Mouse (Mus musculus) heart, embryonic 14.5 days (tissue): ENCODE results near the gene Lmod1. TPM values are rescaled to one million over a fixed set of nuclear protein-coding genes. Genes with fewer than 3 reads are reported as not detected.

ENCODE experiments used
- ATAC-seq: fragments of 200-750 bp; cut with Nextera tagmentation; 2 replicates; pipeline ENCODE4 v1.8.0; 2017; ENCODE audit warnings: low read depth, moderate TSS enrichment; ENCODE audit not compliant: insufficient number of reproducible peaks, insufficient read depth, low FRiP score
- H3K27ac ChIP-seq, 2 experiments: fragments of 200-500 bp in 1 of 2; fragments of 300-500 bp in 1 of 2; sonication (generic) in 1 of 2; replicated peaks in 1 of 2; 2 replicates each; pipeline ENCODE4 v1.5.1; 2012 to 2014; ENCODE audit warnings: low read depth in 2 of 2, low read length in 2 of 2, control low read depth in 1 of 2, mild to moderate bottlenecking in 1 of 2, mixed read lengths in 1 of 2; ENCODE audit not compliant: control insufficient read depth in 1 of 2, insufficient read depth in 1 of 2
- H3K27me3 ChIP-seq: fragments of 300-500 bp; sonication (generic); 2 replicates; pipeline ENCODE4 v1.6.1; 2014; ENCODE audit warnings: mild to moderate bottlenecking, low read length, control low read depth; ENCODE audit not compliant: control insufficient read depth, insufficient read depth
- H3K36me3 ChIP-seq: fragments of 300-500 bp; sonication (generic); 2 replicates; pipeline ENCODE4 v1.6.1; 2014; ENCODE audit warnings: mild to moderate bottlenecking, control low read depth, low read length, mixed read lengths; ENCODE audit not compliant: control insufficient read depth, insufficient read depth
- H3K4me1 ChIP-seq, 2 experiments: fragments of 200-500 bp in 1 of 2; fragments of 300-500 bp in 1 of 2; sonication (generic) in 1 of 2; 2 replicates each; pipeline ENCODE4 v1.6.1; 2012 to 2014; ENCODE audit warnings: low read length in 2 of 2, control low read depth in 1 of 2, mixed read lengths in 1 of 2; ENCODE audit not compliant: control insufficient read depth in 2 of 2, insufficient read depth in 2 of 2
- H3K4me2 ChIP-seq: fragments of 300-500 bp; sonication (generic); 2 replicates; pipeline ENCODE4 v1.6.1; 2014; ENCODE audit warnings: mild to moderate bottlenecking, low read length
- H3K4me3 ChIP-seq, 2 experiments: fragments of 200-500 bp in 1 of 2; fragments of 300-500 bp in 1 of 2; sonication (generic) in 1 of 2; 2 replicates each; pipeline ENCODE4 v1.5.1; 2012 to 2014; ENCODE audit warnings: low read length in 2 of 2, mild to moderate bottlenecking in 2 of 2, control low read depth in 1 of 2, low read depth in 1 of 2, moderate library complexity in 1 of 2; ENCODE audit not compliant: control insufficient read depth in 1 of 2, insufficient read depth in 1 of 2
- H3K9ac ChIP-seq: fragments of 300-500 bp; sonication (generic); 2 replicates; pipeline ENCODE4 v1.6.1; 2014; ENCODE audit warnings: mild to moderate bottlenecking, low read length
- H3K9me3 ChIP-seq: fragments of 300-500 bp; sonication (generic); 2 replicates; pipeline ENCODE4 v1.6.1; 2016; ENCODE audit warnings: low read length, control low read depth; ENCODE audit not compliant: control insufficient read depth
- WGBS: fragments of 180-500 bp; shearing (Covaris S2); extraction: QIAGEN DNeasy Blood & Tissue Kit; methylation state at CpG from one replicate; pipeline ENCODE4 v1.1.7; 2014; 5-methylcytosine and 5-hydroxymethylcytosine counted together
- polyA plus RNA-seq: library from polyadenylated mRNA; unstranded; fragments of >200 nt; fragmentation: Nextera tagmentation; extraction: Ambion mirVana; gene quantifications from 2 replicates; pipeline ENCODE4 v1.2.1, GENCODE M21; 2014

Lmod1 gene
- polyA plus RNA-seq, result 0.51 and 1.2 TPM in 2 replicates

DNA sequence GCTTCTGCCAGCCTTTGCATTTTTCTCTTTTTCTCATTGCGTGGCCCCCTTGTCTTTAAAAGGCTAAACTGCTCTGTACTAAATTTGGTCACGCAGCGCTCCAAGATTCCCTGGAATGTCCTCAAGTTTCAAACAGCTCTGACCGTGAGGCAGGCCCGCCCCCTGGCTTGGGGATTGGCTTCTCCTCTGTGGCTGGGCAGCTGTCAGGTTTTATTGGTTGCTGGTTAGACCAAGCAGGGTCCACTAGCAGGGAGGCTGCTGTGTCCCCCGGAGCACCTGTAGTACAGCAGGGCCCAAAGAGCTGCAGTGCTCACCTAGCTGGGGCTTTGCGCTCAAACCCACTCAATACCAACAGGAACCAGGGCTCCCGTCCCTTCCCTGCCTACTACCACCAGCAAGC lies at the start of gene Lmod1:
Gene Lmod1 (plus strand): TSS at position 237 of the 400 bp plus-strand sequence.
- Histone ChIP-seq H3K4me3 (peak within 1 kb of the TSS; percentile 27), H3K9me3 (no peaks in the 10 kb centered on the region), H3K4me2 (peak within 1 kb of the TSS; percentile 53), H3K4me1 (peaks cover 3 to 4% of the 10 kb centered on the region in 2 experiments; a peak in 1 of 4 replicates), H3K36me3 (no peaks in the 10 kb centered on the region), H3K9ac (peak within 1 kb of the TSS; percentile 57), H3K27me3 (no peaks in the 10 kb centered on the region), H3K27ac (0 out of 4 replicates have a peak within 1 kb of the TSS, but pooled peaks of 1 of the 2 experiments have one; percentile 8)
- no peak for ATAC-seq
- 13% methylated on average over 8 of the region's 8 CpGs for WGBS

DNA sequence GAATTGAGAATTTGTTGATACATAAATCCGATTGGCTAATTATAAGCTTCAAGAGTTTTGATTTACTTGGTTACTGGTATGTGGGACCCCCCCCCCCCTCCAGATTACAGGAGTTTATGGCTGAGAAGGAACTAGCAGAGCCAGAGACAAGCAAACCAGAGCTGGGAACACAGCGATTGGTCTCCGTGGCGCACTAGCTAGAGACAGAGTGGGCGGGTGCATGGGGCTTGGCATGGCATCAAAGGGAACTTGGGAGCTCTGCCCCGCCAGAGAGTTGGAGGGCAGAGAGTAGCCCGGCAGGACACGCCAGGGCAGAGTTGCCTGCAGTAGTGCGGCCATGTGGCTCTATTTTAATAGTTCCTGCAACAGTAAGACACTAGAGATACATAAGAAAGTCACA lies 44.0 kb upstream of the Lmod1 start:
- no peak overlapping the region for H3K4me3 ChIP-seq
- ATAC-seq, result 0 out of 2 replicates have a peak, but pooled peaks have one; percentile 51
- peaks cover 0 to 19% of the 10 kb centered on the region in 2 experiments; a peak in 2 of 4 replicates for H3K4me1 ChIP-seq
- H3K27me3 ChIP-seq, result no peaks in the 10 kb centered on the region
- peaks cover 32% of the 10 kb centered on the region for H3K36me3 ChIP-seq
- no peak overlapping the region for H3K27ac ChIP-seq
- no peak overlapping the region for H3K9ac ChIP-seq
- no peak overlapping the region for H3K4me2 ChIP-seq
- H3K9me3 ChIP-seq, result no peaks in the 10 kb centered on the region
- 57% methylated on average over 9 of the region's 9 CpGs for WGBS

- H3K4me3 ChIP-seq, result no peak overlapping the region
- no peak overlapping the region; the same call in 1 of the 2 replicates for H3K4me2 ChIP-seq
- 96% methylated on average over 17 of the region's 17 CpGs for WGBS
These were observed 42.8 kb upstream of the Lmod1 start for GRCm38 (mm10) chr1:135281841-135282240.

DNA sequence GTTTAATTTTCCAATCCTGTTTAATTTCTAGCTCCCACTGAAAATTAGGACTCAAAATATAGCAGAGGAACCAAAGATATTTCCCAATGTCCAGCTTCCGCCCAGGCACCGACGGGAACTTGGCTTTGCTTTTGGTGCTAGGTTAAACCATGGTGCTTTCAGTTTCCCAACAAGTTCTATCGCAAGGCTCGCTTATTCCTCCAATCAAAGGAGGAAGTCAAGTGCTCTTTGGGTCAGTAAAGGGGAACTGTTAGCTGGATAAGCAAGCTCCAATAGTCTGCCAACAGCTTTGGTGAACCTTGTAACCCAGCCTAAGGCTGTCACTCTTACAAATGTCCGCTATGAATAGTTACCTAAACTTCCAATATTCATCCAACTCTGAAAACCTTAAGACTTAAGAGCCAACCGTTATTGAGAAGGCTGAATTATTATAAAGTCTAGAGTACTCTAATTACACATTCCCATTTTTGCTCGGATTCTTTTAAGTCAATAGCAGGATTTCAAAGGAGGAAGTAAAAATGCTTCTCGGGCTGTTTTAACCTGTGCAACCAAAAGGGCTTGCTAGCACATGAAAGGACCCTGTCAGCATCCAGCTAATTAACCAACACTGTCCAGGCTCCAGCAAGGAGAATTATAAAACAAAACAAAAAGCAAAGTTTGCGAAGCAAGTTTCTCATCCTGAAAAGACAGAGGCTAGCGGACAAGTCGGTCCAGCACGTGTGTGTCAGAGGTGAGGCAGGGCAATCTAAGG lies 41.9 kb upstream of the Lmod1 start:
- Histone ChIP-seq H3K27ac (peak overlapping the region; percentile 67 to 90; a peak in 3 of 4 replicates), H3K9me3 (no peaks in the 10 kb centered on the region), H3K4me2 (peak overlapping the region; percentile 93), H3K4me1 (peaks cover 0 to 23% of the 10 kb centered on the region in 2 experiments; a peak in 2 of 4 replicates), H3K27me3 (no peaks in the 10 kb centered on the region), H3K9ac (peak overlapping the region; percentile 95), H3K36me3 (peaks cover 13% of the 10 kb centered on the region), H3K4me3 (peak overlapping the region; percentile 70 to 74)
- no peak for ATAC-seq
- WGBS, result 36% methylated on average over 13 of the region's 13 CpGs

More at GRCm38 (mm10) chr1:135281841-135282240, 42.8 kb upstream of the Lmod1 start:
- Histone ChIP-seq H3K27ac (no peak overlapping the region), H3K4me1 (peaks cover 0 to 23% of the 10 kb centered on the region in 2 experiments; a peak in 2 of 4 replicates), H3K9me3 (no peaks in the 10 kb centered on the region), H3K36me3 (peaks cover 22% of the 10 kb centered on the region), H3K27me3 (no peaks in the 10 kb centered on the region), H3K9ac (no peak overlapping the region)
- no peak for ATAC-seq

DNA sequence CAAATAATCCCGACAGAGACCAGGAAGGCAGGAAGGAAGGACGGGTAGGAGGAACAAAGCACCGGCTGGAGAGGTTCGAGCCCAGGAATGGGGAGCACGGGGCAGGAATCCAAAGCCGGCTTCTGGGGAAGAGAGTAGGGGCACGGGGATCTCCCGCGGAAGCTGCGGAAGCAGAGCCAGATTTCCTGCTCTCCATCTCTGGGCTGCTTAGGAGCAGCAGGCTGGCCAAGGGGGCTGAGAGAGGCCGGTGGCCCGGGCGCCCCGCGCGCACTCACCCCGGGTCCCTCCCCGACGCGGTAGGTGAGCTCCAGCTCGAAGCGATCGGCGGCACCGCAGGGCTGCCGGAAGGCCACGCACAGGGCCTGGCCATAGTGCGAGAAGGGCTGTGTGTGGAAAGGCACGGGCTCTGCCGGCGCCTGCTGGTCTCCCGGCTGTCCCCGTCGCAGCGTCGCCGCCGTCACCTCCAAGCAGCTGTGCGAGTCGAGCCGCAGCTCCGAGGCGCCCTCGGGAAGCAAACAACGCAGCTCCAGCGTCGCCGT lies 41.3 kb upstream of the Lmod1 start:
- Histone ChIP-seq H3K36me3 (peaks cover 6% of the 10 kb centered on the region), H3K9me3 (no peaks in the 10 kb centered on the region), H3K4me2 (peak overlapping the region; percentile 93), H3K27ac (peak overlapping the region; percentile 67 to 90), H3K27me3 (no peaks in the 10 kb centered on the region), H3K9ac (peak overlapping the region; percentile 95), H3K4me1 (peaks cover 0 to 23% of the 10 kb centered on the region in 2 experiments; a peak in 2 of 4 replicates), H3K4me3 (peak overlapping the region; percentile 70 to 74)
- WGBS, result under 1% methylated on average over 45 of the region's 48 CpGs
- ATAC-seq, result peak; percentile 40; the same call in 1 of the 2 replicates

DNA sequence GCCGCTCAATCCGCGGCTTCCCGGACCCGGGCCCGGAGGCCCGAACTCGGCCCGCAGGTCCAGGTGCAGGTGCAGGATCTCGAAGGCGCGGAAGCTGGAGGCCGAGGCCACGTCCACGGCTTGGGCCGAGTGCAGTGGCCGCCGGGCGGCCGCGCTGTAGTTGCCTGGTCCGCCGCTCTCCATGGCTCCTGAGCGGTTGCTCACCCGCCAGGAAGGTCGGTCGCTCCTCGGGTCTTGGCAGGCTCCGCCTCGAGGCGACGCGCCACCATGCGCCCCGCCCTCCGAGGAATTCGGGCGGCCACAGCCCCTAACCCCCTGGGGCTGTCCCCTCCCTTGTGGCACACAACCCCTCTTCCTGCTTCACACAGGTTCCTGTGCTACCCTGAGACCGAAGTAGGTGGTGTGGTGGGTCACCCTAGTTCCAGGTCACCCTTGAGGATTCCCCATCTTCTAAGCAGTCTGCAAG lies 40.7 kb upstream of the Lmod1 start, which contains the start of gene Rnpep:
Gene Rnpep (minus strand): TSS at position 259 of the 466 bp plus-strand sequence.
- H3K4me2 ChIP-seq, result peak within 1 kb of the TSS; percentile 93
- ATAC-seq, result peak; percentile 71
- H3K9ac ChIP-seq, result peak within 1 kb of the TSS; percentile 95
- peaks cover 1% of the 10 kb centered on the region for H3K36me3 ChIP-seq
- H3K9me3 ChIP-seq, result no peaks in the 10 kb centered on the region
- no peaks in the 10 kb centered on the region for H3K27me3 ChIP-seq
- H3K4me1 ChIP-seq, result peaks cover 0 to 23% of the 10 kb centered on the region in 2 experiments; a peak in 2 of 4 replicates
- WGBS, result under 1% methylated on average over 39 of the region's 39 CpGs
- peak within 1 kb of the TSS; percentile 67 to 90 for H3K27ac ChIP-seq
- peak within 1 kb of the TSS; percentile 70 to 74 for H3K4me3 ChIP-seq

- 30% methylated on average over 2 of the region's 2 CpGs for WGBS
These were observed 38.3 kb upstream of the Lmod1 start for GRCm38 (mm10) chr1:135286311-135286710.

More at GRCm38 (mm10) chr1:135286311-135286710, 38.3 kb upstream of the Lmod1 start:
- H3K27me3 ChIP-seq, result no peaks in the 10 kb centered on the region
- peaks cover 0 to 15% of the 10 kb centered on the region in 2 experiments; a peak in 2 of 4 replicates for H3K4me1 ChIP-seq
- no peak overlapping the region for H3K9ac ChIP-seq
- H3K4me2 ChIP-seq, result no peak overlapping the region
- H3K9me3 ChIP-seq, result no peaks in the 10 kb centered on the region
- no peak overlapping the region for H3K4me3 ChIP-seq
- no peak overlapping the region for H3K27ac ChIP-seq
- ATAC-seq, result no peak
- no peaks in the 10 kb centered on the region for H3K36me3 ChIP-seq
